Mouse (Mus musculus) brain, embryonic 18.5 days (tissue): ENCODE measurements around the gene Sema3c.
A peak's percentile ranks its signal among the peaks of the same experiment; 100 is the strongest.

Experiments
- DNase-seq: peaks from one replicate; pipeline ENCODE4 v3.0.0-alpha.2; 2012; ENCODE audit warnings: low read depth, low spot score

Gene Sema3c

GRCm38 (mm10) chr5:17647643-17648226 lies 73.7 kb downstream of the Sema3c start:
- DNase-seq, result no peak

- DNase-seq, result no peak
Measured at GRCm38 (mm10) chr5:17648865-17649542, 74.9 kb downstream of the Sema3c start.

- no peak for DNase-seq
Measured at GRCm38 (mm10) chr5:17661223-17661622, 87.1 kb downstream of the Sema3c start.

- DNase-seq, result no peak
Measured at GRCm38 (mm10) chr5:17671356-17671755, 97.3 kb downstream of the Sema3c start.

- DNase-seq, result no peak
Measured at GRCm38 (mm10) chr5:17680862-17681261, 106.8 kb downstream of the Sema3c start.

- no peak for DNase-seq
Measured at GRCm38 (mm10) chr5:17689121-17689520, 115.0 kb downstream of the Sema3c start.

- DNase-seq, result no peak
Measured at GRCm38 (mm10) chr5:17689604-17690003, 115.5 kb downstream of the Sema3c start.

- no peak for DNase-seq
Measured at GRCm38 (mm10) chr5:17695366-17695765, 121.3 kb downstream of the Sema3c start.

- no peak for DNase-seq
Measured at GRCm38 (mm10) chr5:17698905-17699304, 124.8 kb downstream of the Sema3c start.

GRCm38 (mm10) chr5:17704160-17704559 lies 130.1 kb downstream of the Sema3c start:
- DNase-seq, result no peak

- no peak for DNase-seq
Measured at GRCm38 (mm10) chr5:17707086-17707485, 133.0 kb downstream of the Sema3c start.

GRCm38 (mm10) chr5:17712374-17712773 lies 138.3 kb downstream of the Sema3c start:
- DNase-seq, result no peak

- no peak for DNase-seq
Measured at GRCm38 (mm10) chr5:17715206-17715605, 141.1 kb downstream of the Sema3c start.

- DNase-seq, result no peak
Measured at GRCm38 (mm10) chr5:17720011-17720410, 145.9 kb downstream of the Sema3c start.

GRCm38 (mm10) chr5:17724031-17724430 lies 149.9 kb downstream of the Sema3c start:
- DNase-seq, result no peak

- no peak for DNase-seq
Measured at GRCm38 (mm10) chr5:17728047-17728446, 154.0 kb downstream of the Sema3c start.

GRCm38 (mm10) chr5:17739805-17740204 lies 165.7 kb downstream of the Sema3c start:
- no peak for DNase-seq

GRCm38 (mm10) chr5:17746520-17746919 lies 172.4 kb downstream of the Sema3c start:
- no peak for DNase-seq

- no peak for DNase-seq
Measured at GRCm38 (mm10) chr5:17747143-17747542, 173.1 kb downstream of the Sema3c start.

- no peak for DNase-seq
Measured at GRCm38 (mm10) chr5:17748293-17748692, 174.2 kb downstream of the Sema3c start.

- no peak for DNase-seq
Measured at GRCm38 (mm10) chr5:17753471-17754005, 179.5 kb downstream of the Sema3c start.

GRCm38 (mm10) chr5:17766006-17766677 lies 192.1 kb downstream of the Sema3c start:
- DNase-seq, result peak; percentile 65

GRCm38 (mm10) chr5:17770328-17770727 lies 196.2 kb downstream of the Sema3c start:
- DNase-seq, result no peak
